In the genomic region with DNA sequence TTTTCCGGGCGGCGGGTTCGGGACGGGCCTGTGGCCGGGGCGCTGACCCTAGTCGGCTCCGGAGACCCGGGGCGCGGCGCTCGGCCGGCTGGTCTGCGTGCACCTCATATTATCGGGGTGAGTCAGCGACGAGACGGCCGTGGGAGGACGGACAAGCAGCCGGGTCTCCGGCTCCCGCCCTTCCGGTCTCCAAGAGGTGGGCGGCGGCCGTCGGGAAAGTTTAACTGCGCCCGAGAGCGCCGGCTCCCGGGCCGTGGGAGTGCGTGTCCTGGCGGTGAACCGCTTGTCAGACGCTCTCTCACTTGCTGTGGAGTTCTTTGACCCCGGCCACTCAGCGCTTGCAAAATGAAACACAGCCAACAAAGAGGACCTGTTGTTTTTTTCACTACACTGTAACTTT, we compare ENCODE assay signal across 8 mouse cellular contexts. TPM values are rescaled to one million over a fixed set of nuclear protein-coding genes. Genes with fewer than 3 reads are reported as not detected.
A peak's percentile ranks its signal among the peaks of the same experiment; 100 is the strongest.
DNase-seq lines count a peak whose midpoint lies in the region; ATAC-seq and TF ChIP-seq lines count a peak whose summit lies in the region.

No protein-coding gene starts in this region.

- DNase-seq in retina, adult 2 months (ENCODE audit: low read depth, low spot score): peak; percentile 8
- DNase-seq in retina, postnatal 1 day: no peak
- peak; percentile 73 for DNase-seq in gastrocnemius, postnatal 10 days
- DNase-seq in kidney, adult 9 months: peak; percentile 88
- peak; percentile 94 for DNase-seq in lung, postnatal 0 days (ENCODE audit: low spot score)
- peak; percentile 4 for DNase-seq in retina, postnatal 7 days (ENCODE audit: low read depth, low spot score)
- DNase-seq in layer of hippocampus, adult 9-11 months: no peak

- TF ChIP-seq CTCF in lung, postnatal 0 days (IDR thresholded peaks at IDR 0.05): peak; percentile 44

- peaks cover 13% of the 10 kb centered on the region for H3K4me1 ChIP-seq in brown adipose tissue, adult 24 weeks (ENCODE audit: control insufficient read depth, insufficient read depth, insufficient read length, low read length)
- 0 out of 2 replicates have a peak, but pooled peaks cover 3% of the 10 kb centered on the region for H3K4me1 ChIP-seq in lung, postnatal 0 days (ENCODE audit: insufficient read depth, low read depth, low read length)

- under 1% methylated on average over 41 of the region's 42 CpGs for whole genome bisulfite sequencing in lung, postnatal 0 days

- peaks cover 5% of the 10 kb centered on the region; the same call in 1 of the 2 replicates for H3K36me3 ChIP-seq in lung, postnatal 0 days (ENCODE audit: insufficient read depth, low read length)

- H3K27me3 ChIP-seq in lung, postnatal 0 days (replicated peaks; ENCODE audit: insufficient read depth, low read length): no peaks in the 10 kb centered on the region

- peak overlapping the region; percentile 79 for H3K27ac ChIP-seq in brown adipose tissue, adult 24 weeks (replicated peaks; ENCODE audit: low read depth, low read length)
- H3K27ac ChIP-seq in lung, postnatal 0 days (ENCODE audit: low read length): peak overlapping the region; percentile 97

- no peaks in the 10 kb centered on the region for H3K9me3 ChIP-seq in lung, postnatal 0 days (ENCODE audit: low read length)

- peak; percentile 83 for ATAC-seq in lung, postnatal 0 days

- peak overlapping the region; percentile 66 for H3K4me2 ChIP-seq in lung, postnatal 0 days (replicated peaks; ENCODE audit: low read depth, low read length)

- peak; percentile 61; the same call in 1 of the 2 replicates for TF ChIP-seq EP300 in lung, postnatal 0 days (IDR thresholded peaks at IDR 0.05)

- peak overlapping the region; percentile 61 for H3K9ac ChIP-seq in lung, postnatal 0 days (replicated peaks; ENCODE audit: low read depth)

- H3K4me3 ChIP-seq in brown adipose tissue, adult 24 weeks (ENCODE audit: insufficient read depth, low read depth, low read length): peak overlapping the region; percentile 66
- H3K4me3 ChIP-seq in lung, postnatal 0 days (ENCODE audit: low read depth, low read length): peak overlapping the region; percentile 70

RNA-seq across cellular contexts. Expression of gene Coq10b, which starts 0.4 kb away (rescaled TPM):
- 34.4 and 39.4 TPM in 2 replicates for polyA plus RNA-seq in brown adipose tissue, adult 24 weeks (2012; ENCODE audit: insufficient read depth, insufficient read length, missing spikeins)
- total RNA-seq in gastrocnemius, postnatal 10 days (2021): 10 to 100 TPM in 1 of 2 experiments, 1 to 10 TPM in 1; 9.5 to 11.3 TPM
- polyA plus RNA-seq in lung, postnatal 0 days (2015; fragmentation: Nextera tagmentation; extraction: Ambion mirVana): 32.9 and 34.3 TPM in 2 replicates

RNA-seq across cellular contexts. Expression of gene Sf3b1, which starts 25.7 kb away (rescaled TPM):
- 58.4 and 61.2 TPM in 2 replicates for polyA plus RNA-seq in brown adipose tissue, adult 24 weeks (2012; ENCODE audit: insufficient read depth, insufficient read length, missing spikeins)
- total RNA-seq in gastrocnemius, postnatal 10 days (2021): 10 to 100 TPM; 70.2 to 89.8 TPM
- polyA plus RNA-seq in lung, postnatal 0 days (2015; fragmentation: Nextera tagmentation; extraction: Ambion mirVana): 212 and 219 TPM in 2 replicates

RNA-seq across cellular contexts. Expression of gene Hspe1, which starts 34.9 kb away (rescaled TPM):
- 681 and 735 TPM in 2 replicates for polyA plus RNA-seq in brown adipose tissue, adult 24 weeks (2012; ENCODE audit: insufficient read depth, insufficient read length, missing spikeins)
- 100 to 1,000 TPM in 1 of 2 experiments, 10 to 100 TPM in 1; 83.6 to 101 TPM for total RNA-seq in gastrocnemius, postnatal 10 days (2021)
- polyA plus RNA-seq in lung, postnatal 0 days (2015; fragmentation: Nextera tagmentation; extraction: Ambion mirVana): 115 and 120 TPM in 2 replicates

RNA-seq across cellular contexts. Expression of gene Hspd1, which starts 35.0 kb away (rescaled TPM):
- polyA plus RNA-seq in brown adipose tissue, adult 24 weeks (2012; ENCODE audit: insufficient read depth, insufficient read length, missing spikeins): 567 and 689 TPM in 2 replicates
- total RNA-seq in gastrocnemius, postnatal 10 days (2021): 100 to 1,000 TPM; 176 to 188 TPM
- 80.8 and 95.7 TPM in 2 replicates for polyA plus RNA-seq in lung, postnatal 0 days (2015; fragmentation: Nextera tagmentation; extraction: Ambion mirVana)

Comparison
In these comparisons a context has a peak if more than half of its experiments do, and no peak if none do; other contexts are left out.
1. DNase-seq: peak in retina, adult 2 months (single experiment), gastrocnemius, postnatal 10 days (single experiment), kidney, adult 9 months (single experiment), lung, postnatal 0 days (single experiment) and retina, postnatal 7 days (single experiment); none in retina, postnatal 1 day (single experiment) and layer of hippocampus, adult 9-11 months (single experiment).